Mouse (Mus musculus): ENCODE results near the gene Rfc1.
"Not testable (repeated sequence)": the region's sequence is repeated elsewhere in the genome, so short reads cannot be mapped to it uniquely, and the experiment has no call there.

The Rfc1 gene

GRCm38 (mm10) chr5:65299623-65300022 lies 35.8 kb downstream of the Rfc1 start:
- in situ Hi-C loops (cut with MboI), result not testable (repeated sequence)

GRCm38 (mm10) chr5:65298167-65298950 lies 37.1 kb downstream of the Rfc1 start:
- in situ Hi-C loops (cut with MboI), result no loop called here

- in situ Hi-C loops (cut with MboI), result no loop called here
Measured at GRCm38 (mm10) chr5:65294270-65294669, 41.2 kb downstream of the Rfc1 start.

- in situ Hi-C loops (cut with MboI), result no loop called here
Measured at GRCm38 (mm10) chr5:65293627-65294026, 41.8 kb downstream of the Rfc1 start.

GRCm38 (mm10) chr5:65289009-65289408 lies 46.5 kb downstream of the Rfc1 start:
- in situ Hi-C loops (cut with MboI), result not testable (repeated sequence)

GRCm38 (mm10) chr5:65287751-65288701 lies 47.4 kb downstream of the Rfc1 start:
- in situ Hi-C loops (cut with MboI), result no loop called here

- in situ Hi-C loops (cut with MboI), result no loop called here
Measured at GRCm38 (mm10) chr5:65284171-65284570, 51.3 kb downstream of the Rfc1 start.

- in situ Hi-C loops (cut with MboI), result no loop called here
Measured at GRCm38 (mm10) chr5:65281216-65281615, 54.3 kb downstream of the Rfc1 start.

- in situ Hi-C loops (cut with MboI), result no loop called here
Measured at GRCm38 (mm10) chr5:65279133-65279651, 56.3 kb downstream of the Rfc1 start.

- in situ Hi-C loops (cut with MboI), result no loop called here
Measured at GRCm38 (mm10) chr5:65273966-65274365, 61.5 kb downstream of the Rfc1 start.

GRCm38 (mm10) chr5:65257910-65258505 lies 77.5 kb downstream of the Rfc1 start:
- in situ Hi-C loops (cut with MboI), result no loop called here

GRCm38 (mm10) chr5:65250185-65250855 lies 85.2 kb downstream of the Rfc1 start:
- in situ Hi-C loops (cut with MboI), result no loop called here

GRCm38 (mm10) chr5:65247296-65247695 lies 88.2 kb downstream of the Rfc1 start:
- in situ Hi-C loops (cut with MboI), result no loop called here

- in situ Hi-C loops (cut with MboI), result no loop called here
Measured at GRCm38 (mm10) chr5:65242740-65243139, 92.7 kb downstream of the Rfc1 start.

GRCm38 (mm10) chr5:65231289-65232003 lies 104.0 kb downstream of the Rfc1 start:
- in situ Hi-C loops (cut with MboI), result no loop called here

GRCm38 (mm10) chr5:65224056-65224455 lies 111.4 kb downstream of the Rfc1 start:
- in situ Hi-C loops (cut with MboI), result no loop called here

GRCm38 (mm10) chr5:65221037-65221436 lies 114.4 kb downstream of the Rfc1 start:
- in situ Hi-C loops (cut with MboI), result no loop called here

- in situ Hi-C loops (cut with MboI), result no loop called here
Measured at GRCm38 (mm10) chr5:65217305-65218269, 117.9 kb downstream of the Rfc1 start.

- in situ Hi-C loops (cut with MboI), result no loop called here
Measured at GRCm38 (mm10) chr5:65213321-65213720, 122.1 kb downstream of the Rfc1 start.
